Mouse (Mus musculus) small intestine, adult 2 months (tissue): Measurements from ENCODE around the gene Ogg1.

Source experiments
- CTCF ChIP-seq: fragments of 200-500 bp; IDR thresholded peaks from 2 replicates; pipeline ENCODE4 v1.5.1; 2012; ENCODE audit warnings: low read depth, mild to moderate bottlenecking, control low read depth, inconsistent platforms, low read length, moderate library complexity, mixed read lengths; ENCODE audit not compliant: insufficient replicate concordance, insufficient read length; ENCODE audit errors: extremely low read depth
- POLR2A ChIP-seq: fragments of 200-500 bp; IDR thresholded peaks from 2 replicates; pipeline ENCODE4 v1.6.1; 2012; ENCODE audit warnings: low read depth, mild to moderate bottlenecking, control low read depth, inconsistent platforms, low read length, moderate library complexity

DNA sequence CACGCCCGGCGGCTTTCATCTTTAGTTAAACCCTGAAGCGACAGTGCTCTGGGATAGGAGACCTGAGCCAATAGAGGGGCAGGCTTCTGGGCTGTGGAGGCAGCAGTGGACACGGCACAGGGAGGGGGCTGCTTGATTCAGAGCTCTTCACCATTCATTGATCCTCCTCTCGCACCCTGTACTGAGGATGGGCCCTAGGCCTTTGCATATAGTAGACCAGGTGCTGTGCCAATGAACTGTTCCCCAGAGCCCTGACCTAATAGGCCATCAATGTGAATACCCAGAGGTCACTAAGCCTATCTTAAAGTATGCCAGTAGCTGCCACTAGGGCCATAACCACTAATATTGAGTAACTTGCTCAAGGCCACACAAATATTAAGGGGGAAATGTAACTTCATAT is 45.1 kb upstream of the Ogg1 start:
- no peak for TF ChIP-seq POLR2A
- no peak for TF ChIP-seq CTCF
